Mouse (Mus musculus) lung, postnatal 14 days (tissue): ENCODE results near the gene Cacna1a.

Source experiments
- DNase-seq: peaks from one replicate; pipeline ENCODE4 v3.0.0; 2021

Gene Cacna1a

DNA sequence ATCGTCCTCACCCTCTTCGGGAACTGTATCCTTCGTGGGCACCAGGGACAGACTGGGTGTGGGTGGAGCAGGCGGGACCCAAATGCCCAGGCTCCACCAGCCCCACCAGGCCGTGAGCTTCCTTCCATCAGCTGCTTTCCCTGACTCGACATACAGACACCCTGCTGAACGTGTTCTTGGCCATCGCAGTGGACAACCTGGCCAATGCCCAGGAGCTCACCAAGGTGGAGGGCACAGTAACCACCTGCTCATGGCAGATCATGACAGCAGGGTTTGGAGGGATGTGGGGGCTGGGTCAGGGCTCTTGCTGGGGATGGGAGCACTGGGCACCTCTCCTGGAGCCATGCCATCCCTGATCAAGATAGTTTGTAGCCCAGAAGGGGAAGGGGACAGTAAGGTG lies 164.9 kb downstream of the Cacna1a start:
- no peak for DNase-seq

DNA sequence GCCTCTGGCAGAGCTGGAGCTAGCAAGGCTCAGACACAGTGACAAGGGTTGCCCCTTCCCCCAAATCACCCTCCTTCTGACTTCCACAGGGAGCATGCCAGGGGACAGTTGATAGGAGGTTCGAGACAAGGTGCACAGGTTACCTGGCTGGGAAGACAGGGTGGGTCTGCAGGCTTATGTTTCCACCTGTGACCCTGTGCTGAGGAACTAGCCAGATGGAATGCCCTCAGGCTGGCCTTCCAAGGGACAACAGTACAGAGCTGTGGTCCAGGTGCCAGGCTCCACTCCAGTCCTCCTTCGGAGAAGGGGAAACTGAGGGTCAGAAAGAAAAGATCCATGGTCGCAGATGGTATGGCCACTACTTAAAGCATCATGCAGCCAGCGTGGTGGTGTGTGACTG lies 165.4 kb downstream of the Cacna1a start:
- no peak for DNase-seq

GRCm38 (mm10) chr8:84554301-84555027 lies 166.2 kb downstream of the Cacna1a start:
- DNase-seq: peak; percentile 72

DNA sequence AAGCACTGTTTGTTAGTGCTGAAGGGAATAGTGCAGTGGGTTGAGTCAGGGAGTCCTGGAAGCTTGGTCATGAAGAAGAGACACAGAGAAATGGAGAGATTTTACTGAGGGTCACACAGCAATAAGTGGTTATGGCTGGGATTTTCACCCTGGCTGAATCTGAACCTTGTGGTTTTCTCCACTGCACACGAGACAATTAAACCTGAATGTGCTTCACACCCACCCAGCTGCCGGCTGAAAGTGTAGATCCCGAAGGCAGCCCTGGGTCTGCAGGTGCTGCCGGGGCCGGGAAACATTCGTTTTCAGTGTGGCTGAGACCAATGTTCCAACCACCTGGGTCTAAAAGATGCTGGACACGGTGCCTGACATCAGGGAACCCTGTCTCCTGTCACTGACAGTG lies 167.0 kb downstream of the Cacna1a start:
- no peak for DNase-seq

- DNase-seq: no peak
Measured at GRCm38 (mm10) chr8:84557936-84558335, 169.7 kb downstream of the Cacna1a start.

DNA sequence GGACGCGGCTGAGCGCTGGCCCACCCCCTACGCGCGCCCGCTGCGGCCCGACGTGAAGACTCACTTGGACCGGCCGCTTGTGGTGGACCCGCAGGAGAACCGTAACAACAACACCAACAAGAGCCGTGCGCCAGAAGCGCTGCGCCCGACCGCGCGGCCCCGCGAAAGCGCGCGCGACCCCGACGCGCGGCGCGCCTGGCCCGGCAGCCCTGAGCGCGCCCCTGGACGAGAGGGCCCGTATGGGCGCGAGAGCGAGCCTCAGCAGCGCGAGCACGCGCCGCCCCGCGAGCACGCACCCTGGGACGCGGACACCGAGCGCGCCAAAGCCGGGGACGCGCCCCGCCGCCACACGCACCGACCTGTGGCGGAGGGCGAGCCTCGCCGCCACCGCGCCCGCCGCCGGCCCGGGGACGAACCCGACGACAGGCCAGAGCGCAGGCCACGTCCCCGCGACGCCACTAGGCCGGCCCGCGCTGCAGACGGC lies 170.9 kb downstream of the Cacna1a start:
- DNase-seq: no peak

DNA sequence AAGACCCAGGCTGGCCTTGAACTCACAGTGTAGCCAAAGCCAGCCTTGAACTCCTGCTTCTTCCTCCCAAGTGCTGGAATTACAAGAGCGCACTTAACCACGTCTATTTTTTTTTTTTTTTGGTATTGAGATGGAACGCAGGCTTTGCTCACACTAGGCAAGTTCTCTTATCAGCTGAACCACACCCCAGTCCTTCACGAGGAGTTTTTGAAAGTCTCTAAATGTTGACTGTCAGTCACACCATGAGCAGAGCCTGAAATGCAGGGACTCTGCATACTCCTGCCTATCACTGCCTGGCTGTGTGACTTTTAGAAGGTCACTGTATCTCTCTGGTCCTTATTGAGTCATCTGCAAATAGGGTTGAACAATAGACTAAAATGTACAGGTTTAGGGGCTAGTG lies 173.5 kb downstream of the Cacna1a start:
- DNase-seq: no peak

DNA sequence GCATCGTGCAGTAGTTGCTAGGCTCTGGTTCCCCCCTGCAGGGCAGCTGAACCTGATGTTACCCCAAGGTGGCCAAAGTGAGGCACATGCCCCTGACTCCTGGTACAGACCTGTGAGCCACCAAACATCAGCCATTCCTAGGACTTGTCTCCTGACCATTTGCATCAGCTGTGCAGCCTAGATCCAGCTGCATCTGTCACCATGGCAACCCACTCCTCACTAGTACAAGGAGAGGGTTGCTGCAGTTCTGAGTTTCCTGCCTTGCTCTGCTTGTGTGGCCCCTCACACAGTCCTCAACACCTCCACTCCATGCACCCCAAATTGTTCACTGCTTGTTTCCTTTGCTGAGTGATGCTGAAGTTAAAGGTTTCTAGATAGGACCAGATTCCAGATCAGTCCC lies 175.8 kb downstream of the Cacna1a start:
- DNase-seq: no peak

- no peak for DNase-seq
Measured at GRCm38 (mm10) chr8:84565577-84566360, 177.5 kb downstream of the Cacna1a start.

DNA sequence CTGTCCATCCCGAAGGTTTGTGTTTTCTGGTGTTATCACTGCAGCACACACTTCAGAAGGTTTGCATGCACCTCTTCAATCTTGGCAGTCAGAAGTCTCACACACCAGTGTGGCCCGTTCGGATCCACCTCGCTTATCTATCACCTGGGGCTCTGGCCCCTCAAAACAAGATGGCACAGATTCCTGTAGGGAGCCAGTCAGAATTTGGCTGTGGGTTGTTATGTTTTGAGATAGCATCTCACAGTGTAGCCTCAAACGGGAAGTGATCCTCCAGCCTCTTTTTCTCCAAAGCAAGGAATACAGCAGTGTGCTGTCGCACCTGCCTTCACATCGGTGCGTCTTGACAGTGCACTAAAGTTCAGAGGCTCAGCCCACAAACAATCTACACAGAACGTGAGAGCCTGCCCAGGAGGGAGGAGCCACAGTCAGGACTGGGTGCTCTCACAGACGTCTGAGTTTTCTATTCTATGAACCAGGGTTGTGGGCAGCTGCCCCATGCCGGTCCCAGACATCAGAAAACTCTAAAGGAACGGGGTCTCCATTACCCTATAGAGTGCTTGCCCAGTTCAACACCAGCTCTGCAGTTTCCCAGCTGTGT lies 178.7 kb downstream of the Cacna1a start:
- no peak for DNase-seq

DNA sequence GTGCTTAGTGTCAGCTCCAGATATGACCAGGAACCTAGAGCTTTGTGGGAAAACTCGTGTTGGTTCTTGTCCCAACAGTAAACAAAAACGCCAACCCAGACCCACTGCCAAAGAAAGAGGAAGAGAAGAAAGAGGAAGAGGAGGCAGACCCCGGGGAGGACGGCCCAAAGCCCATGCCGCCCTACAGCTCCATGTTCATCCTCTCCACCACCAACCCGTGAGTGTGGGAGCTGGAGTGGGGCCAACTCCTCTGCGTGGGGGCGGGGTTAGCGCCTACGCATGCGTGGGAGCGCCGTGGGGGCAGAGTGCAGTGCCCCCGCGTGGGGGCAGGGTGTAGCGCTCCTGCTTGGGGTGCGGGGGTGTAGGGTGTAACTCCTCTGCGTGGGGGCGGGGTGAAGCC lies 179.3 kb downstream of the Cacna1a start:
- DNase-seq: peak; percentile 55

DNA sequence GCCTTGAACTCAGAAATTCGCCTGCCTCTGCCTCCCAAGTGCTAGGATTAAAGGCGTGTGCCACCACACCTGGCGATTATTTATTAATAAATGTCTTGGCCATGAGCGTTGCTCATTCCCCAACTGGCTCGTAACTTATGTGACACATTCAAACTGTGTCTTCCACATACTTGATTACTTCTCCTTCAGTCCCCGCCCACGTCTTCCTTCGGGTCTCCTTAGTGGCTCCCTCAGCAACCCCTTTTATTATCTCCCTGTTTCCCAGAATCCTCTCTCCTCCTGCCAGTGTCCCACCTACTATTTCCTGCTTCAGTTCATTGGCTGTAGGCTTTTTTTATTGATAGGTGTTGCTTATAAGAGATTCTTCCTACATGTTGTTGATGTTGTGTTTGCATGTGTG lies 180.5 kb downstream of the Cacna1a start:
- no peak for DNase-seq

GRCm38 (mm10) chr8:84569921-84570673 lies 181.9 kb downstream of the Cacna1a start:
- DNase-seq: no peak

- DNase-seq: no peak
Measured at GRCm38 (mm10) chr8:84577432-84577831, 189.2 kb downstream of the Cacna1a start.

DNA sequence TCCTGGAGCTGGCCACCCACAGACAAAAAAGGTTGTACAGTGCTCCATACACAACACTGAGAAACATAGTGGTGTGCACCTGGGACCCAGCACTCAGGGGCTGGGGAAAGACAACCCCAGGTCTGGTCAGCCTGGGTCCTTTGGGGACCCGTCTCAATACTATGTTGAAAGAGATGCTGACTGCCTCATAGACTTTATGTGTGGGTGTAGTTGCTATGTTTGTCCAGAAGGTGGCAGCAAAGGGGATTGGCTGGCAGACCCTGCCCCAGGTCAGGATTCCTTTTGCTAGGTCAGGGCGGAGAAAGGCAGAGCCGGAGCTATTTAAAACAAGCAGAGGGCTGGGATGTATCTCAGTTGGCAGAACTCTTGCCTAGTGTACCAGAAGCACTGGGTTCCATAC lies 191.4 kb downstream of the Cacna1a start:
- DNase-seq: peak; percentile 61

GRCm38 (mm10) chr8:84585311-84585710 lies 197.1 kb downstream of the Cacna1a start:
- DNase-seq: no peak

GRCm38 (mm10) chr8:84586221-84586620 lies 198.0 kb downstream of the Cacna1a start:
- no peak for DNase-seq

DNA sequence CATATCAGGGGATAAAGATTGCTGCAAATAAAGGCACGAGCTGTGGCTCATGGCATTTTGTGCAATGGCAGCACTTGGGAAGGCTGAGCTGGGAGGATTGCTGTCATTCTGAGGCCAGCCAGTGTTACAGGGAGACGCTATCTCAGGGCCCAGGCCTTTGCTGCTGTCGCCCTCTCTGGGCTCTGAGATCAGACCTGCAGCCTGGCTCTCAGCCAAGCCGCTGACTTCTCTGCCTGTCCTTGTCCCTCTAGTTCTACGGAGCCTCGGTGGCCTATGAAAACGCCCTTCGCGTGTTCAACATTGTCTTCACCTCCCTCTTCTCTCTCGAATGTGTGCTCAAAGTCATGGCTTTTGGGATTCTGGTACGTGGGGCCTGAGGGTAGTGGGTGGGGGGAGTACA lies 200.3 kb downstream of the Cacna1a start:
- DNase-seq: no peak

DNA sequence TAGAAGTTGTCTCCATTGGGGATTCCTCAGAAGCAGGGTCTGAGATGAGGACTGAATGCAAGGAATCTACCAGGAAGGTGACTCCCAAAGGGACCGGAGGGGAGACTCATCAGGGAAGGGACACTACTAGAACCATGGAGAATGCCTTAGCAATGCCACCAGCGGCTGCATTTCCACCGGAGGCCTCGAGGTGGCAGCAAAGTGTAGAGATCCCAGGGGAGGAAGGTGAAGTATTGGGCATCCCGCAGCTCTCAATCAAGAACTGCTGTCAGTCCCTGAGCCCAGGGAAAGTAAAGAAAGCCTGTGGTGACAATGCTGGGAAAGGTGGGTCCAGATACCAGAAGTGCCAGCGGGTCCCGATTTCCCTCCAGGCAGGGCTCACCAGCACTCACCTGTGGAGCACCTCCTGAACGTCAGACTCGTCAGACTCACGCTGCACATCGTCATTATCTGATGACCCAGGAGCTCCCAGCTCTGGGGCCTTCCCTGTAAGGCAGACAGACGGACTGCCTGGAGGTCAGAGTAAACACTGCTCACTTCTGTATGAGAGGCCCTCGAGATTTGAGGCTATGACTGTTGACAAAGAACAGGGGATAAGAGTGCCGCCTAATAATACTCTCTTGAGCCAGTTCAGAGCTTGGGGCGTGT lies 203.9 kb downstream of the Cacna1a start:
- peak; percentile 85 for DNase-seq

DNA sequence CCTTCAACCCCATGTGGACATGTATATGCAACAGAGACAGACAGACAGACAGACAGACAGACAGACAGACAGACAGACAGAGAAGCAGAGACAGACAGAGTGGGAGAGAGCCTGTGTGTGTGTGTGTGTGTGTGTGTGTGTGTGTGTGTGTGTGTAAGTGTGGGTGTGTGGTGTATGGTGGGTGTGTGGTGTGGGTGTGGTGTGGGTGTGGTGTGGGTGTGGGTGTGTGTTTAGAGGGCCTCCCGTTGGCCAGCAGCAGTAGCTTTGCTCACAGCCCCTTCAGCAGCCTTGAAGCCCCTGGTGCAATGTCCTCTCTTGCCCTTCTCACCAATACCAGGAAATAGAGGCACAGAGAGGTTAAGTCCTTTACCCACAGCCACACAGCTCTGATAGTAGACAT lies 204.9 kb downstream of the Cacna1a start:
- no peak for DNase-seq

DNA sequence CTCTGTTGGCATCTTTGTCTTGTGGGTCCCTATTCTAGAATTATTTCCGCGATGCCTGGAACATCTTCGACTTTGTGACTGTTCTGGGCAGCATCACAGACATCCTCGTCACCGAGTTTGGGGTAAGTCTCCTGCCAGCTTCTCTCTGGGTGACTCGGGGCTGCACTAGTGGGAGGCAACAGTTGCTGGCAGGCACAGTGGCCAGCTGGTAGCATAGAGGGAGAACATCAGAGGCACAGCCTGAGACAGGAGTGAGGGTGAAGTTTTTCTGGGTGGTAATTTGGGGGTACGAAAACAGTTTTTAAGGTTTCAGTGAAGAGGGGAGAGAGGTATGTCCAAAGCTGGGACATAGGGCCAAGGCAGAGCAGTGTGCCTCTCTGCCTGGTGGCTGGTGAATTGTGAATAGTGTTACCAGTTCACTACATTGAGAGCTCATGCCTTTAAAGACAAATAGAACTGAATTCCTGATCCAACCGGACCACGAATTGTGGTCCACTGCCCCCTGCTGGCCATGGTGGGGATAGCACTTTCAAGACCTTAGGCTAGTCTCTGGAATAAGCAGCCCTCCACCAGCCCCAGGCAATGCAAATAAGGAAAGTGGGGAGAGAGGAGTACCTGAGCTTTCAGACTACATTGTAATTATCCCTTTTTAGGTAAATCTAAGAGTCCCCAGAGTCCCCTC lies 206.0 kb downstream of the Cacna1a start:
- peak; percentile 86 for DNase-seq

GRCm38 (mm10) chr8:84595648-84596047 lies 207.4 kb downstream of the Cacna1a start:
- DNase-seq: peak; percentile 70
